Mouse (Mus musculus) heart, embryonic 15.5 days (tissue): ENCODE measurements around the gene Fggy. TPM values are rescaled to one million over a fixed set of nuclear protein-coding genes. Genes with fewer than 3 reads are reported as not detected.

Source experiments
- ATAC-seq: fragments of 200-750 bp; cut with Nextera tagmentation; replicated peaks from 2 replicates; pipeline ENCODE4 v1.8.0; 2017; ENCODE audit warnings: low read depth, moderate TSS enrichment; ENCODE audit not compliant: insufficient number of reproducible peaks, insufficient read depth, low FRiP score
- H3K27ac ChIP-seq: fragments of 300-500 bp; sonication (generic); 2 replicates; pipeline ENCODE4 v1.5.1; 2015; ENCODE audit warnings: mild to moderate bottlenecking, inconsistent platforms
- H3K27me3 ChIP-seq: fragments of 300-500 bp; sonication (generic); 2 replicates; pipeline ENCODE4 v1.6.1; 2015; ENCODE audit warnings: inconsistent platforms
- H3K36me3 ChIP-seq: fragments of 300-500 bp; sonication (generic); 2 replicates; pipeline ENCODE4 v1.6.1; 2015; ENCODE audit warnings: mild to moderate bottlenecking, inconsistent platforms
- H3K4me1 ChIP-seq: fragments of 300-500 bp; sonication (generic); replicated peaks from 2 replicates; pipeline ENCODE4 v1.6.1; 2015; ENCODE audit warnings: inconsistent platforms
- H3K4me2 ChIP-seq: fragments of 300-500 bp; sonication (generic); 2 replicates; pipeline ENCODE4 v1.6.1; 2015; ENCODE audit warnings: inconsistent platforms, mild to moderate bottlenecking, moderate library complexity
- H3K4me3 ChIP-seq: fragments of 300-500 bp; sonication (generic); 2 replicates; pipeline ENCODE4 v1.5.1; 2015; ENCODE audit warnings: mild to moderate bottlenecking, inconsistent platforms
- H3K9ac ChIP-seq: fragments of 300-500 bp; sonication (generic); 2 replicates; pipeline ENCODE4 v1.6.1; 2015; ENCODE audit warnings: mild to moderate bottlenecking, inconsistent platforms
- H3K9me3 ChIP-seq: fragments of 300-500 bp; sonication (generic); replicated peaks from 2 replicates; pipeline ENCODE4 v1.6.1; 2016; ENCODE audit warnings: inconsistent platforms
- WGBS: fragments of 180-500 bp; shearing (Covaris S2); methylation state at CpG from one replicate; pipeline ENCODE4 v1.1.7; 2015; ENCODE audit warnings: mixed read lengths; 5-methylcytosine and 5-hydroxymethylcytosine counted together
- polyA plus RNA-seq: library from polyadenylated mRNA; unstranded; fragments of >200 nt; fragmentation: Nextera tagmentation; extraction: Ambion mirVana; gene quantifications from 2 replicates; pipeline ENCODE4 v1.2.1, GENCODE M21; 2015

Gene Fggy
- polyA plus RNA-seq, 1 experiment from 2014 or later, result 4.5 TPM

GRCm38 (mm10) chr4:95556663-95557332 lies 509 bp upstream of the Fggy start:
- 34% methylated on average over 16 of the region's 16 CpGs for WGBS
- no peak for ATAC-seq
- peak overlapping the region; percentile 71 for H3K4me2 ChIP-seq

GRCm38 (mm10) chr4:95558271-95558888 lies 1.1 kb downstream of the Fggy start:
- Histone ChIP-seq H3K4me1 (peaks cover 20% of the 10 kb centered on the region), H3K36me3 (no peaks in the 10 kb centered on the region), H3K9me3 (no peaks in the 10 kb centered on the region), H3K27me3 (no peaks in the 10 kb centered on the region), H3K4me2 (peak overlapping the region; percentile 71; the same call in 1 of the 2 replicates), H3K4me3 (no peak overlapping the region), H3K9ac (no peak overlapping the region), H3K27ac (peak overlapping the region; percentile 83)
- 31% methylated on average over 4 of the region's 4 CpGs for WGBS
- ATAC-seq, result no peak

More at GRCm38 (mm10) chr4:95556663-95557332, 509 bp upstream of the Fggy start:
- no peaks in the 10 kb centered on the region for H3K27me3 ChIP-seq
- H3K27ac ChIP-seq, result peak overlapping the region; percentile 83
- no peaks in the 10 kb centered on the region for H3K36me3 ChIP-seq
- peak overlapping the region; percentile 51 for H3K4me3 ChIP-seq
- H3K9ac ChIP-seq, result peak overlapping the region; percentile 60
- peaks cover 20% of the 10 kb centered on the region for H3K4me1 ChIP-seq
- H3K9me3 ChIP-seq, result no peaks in the 10 kb centered on the region

GRCm38 (mm10) chr4:95571621-95572020 lies 14.3 kb downstream of the Fggy start:
- 75% methylated on average over 3 of the region's 3 CpGs for WGBS
- ATAC-seq, result no peak
- H3K36me3 ChIP-seq, result no peaks in the 10 kb centered on the region

GRCm38 (mm10) chr4:95573704-95574103 lies 16.4 kb downstream of the Fggy start:
- Histone ChIP-seq H3K4me1 (no peaks in the 10 kb centered on the region), H3K27me3 (no peaks in the 10 kb centered on the region), H3K9ac (no peak overlapping the region), H3K27ac (no peak overlapping the region), H3K4me2 (no peak overlapping the region), H3K36me3 (no peaks in the 10 kb centered on the region), H3K4me3 (no peak overlapping the region), H3K9me3 (no peaks in the 10 kb centered on the region)
- ATAC-seq, result no peak

More at GRCm38 (mm10) chr4:95571621-95572020, 14.3 kb downstream of the Fggy start:
- H3K27ac ChIP-seq, result no peak overlapping the region
- no peak overlapping the region for H3K4me2 ChIP-seq
- H3K4me1 ChIP-seq, result no peaks in the 10 kb centered on the region
- H3K9ac ChIP-seq, result no peak overlapping the region
- no peak overlapping the region for H3K4me3 ChIP-seq
- no peaks in the 10 kb centered on the region for H3K27me3 ChIP-seq
- no peaks in the 10 kb centered on the region for H3K9me3 ChIP-seq

GRCm38 (mm10) chr4:95575411-95575911 lies 18.2 kb downstream of the Fggy start:
- ATAC-seq, result no peak
- 75% methylated on average over 3 of the region's 3 CpGs for WGBS

GRCm38 (mm10) chr4:95579183-95579582 lies 21.9 kb downstream of the Fggy start:
- no peaks in the 10 kb centered on the region for H3K9me3 ChIP-seq
- H3K4me2 ChIP-seq, result no peak overlapping the region
- no peaks in the 10 kb centered on the region for H3K4me1 ChIP-seq
- H3K4me3 ChIP-seq, result no peak overlapping the region
- no peaks in the 10 kb centered on the region for H3K27me3 ChIP-seq
- H3K9ac ChIP-seq, result no peak overlapping the region
- no peak overlapping the region for H3K27ac ChIP-seq
- ATAC-seq, result no peak
- no peaks in the 10 kb centered on the region for H3K36me3 ChIP-seq
- 90% methylated on average over 5 of the region's 5 CpGs for WGBS

More at GRCm38 (mm10) chr4:95575411-95575911, 18.2 kb downstream of the Fggy start:
- H3K27ac ChIP-seq, result no peak overlapping the region
- H3K36me3 ChIP-seq, result no peaks in the 10 kb centered on the region
- no peaks in the 10 kb centered on the region for H3K4me1 ChIP-seq
- H3K9ac ChIP-seq, result no peak overlapping the region
- no peak overlapping the region for H3K4me2 ChIP-seq
- no peaks in the 10 kb centered on the region for H3K9me3 ChIP-seq
- H3K4me3 ChIP-seq, result no peak overlapping the region
- H3K27me3 ChIP-seq, result no peaks in the 10 kb centered on the region

GRCm38 (mm10) chr4:95584107-95584762 lies 26.9 kb downstream of the Fggy start:
- H3K36me3 ChIP-seq, result no peaks in the 10 kb centered on the region
- 80% methylated on average over 4 of the region's 4 CpGs for WGBS
- H3K4me1 ChIP-seq, result no peaks in the 10 kb centered on the region
- no peaks in the 10 kb centered on the region for H3K9me3 ChIP-seq
- no peak overlapping the region for H3K4me3 ChIP-seq
- no peak for ATAC-seq
- H3K27me3 ChIP-seq, result no peaks in the 10 kb centered on the region
- no peak overlapping the region for H3K27ac ChIP-seq
- H3K9ac ChIP-seq, result no peak overlapping the region
- H3K4me2 ChIP-seq, result no peak overlapping the region

- WGBS, result 78% methylated on average over 4 of the region's 4 CpGs
Measured at GRCm38 (mm10) chr4:95586274-95587001, 29.1 kb downstream of the Fggy start.

GRCm38 (mm10) chr4:95588722-95589283 lies 31.5 kb downstream of the Fggy start:
- Histone ChIP-seq H3K27ac (no peak overlapping the region), H3K9me3 (no peaks in the 10 kb centered on the region), H3K27me3 (no peaks in the 10 kb centered on the region), H3K36me3 (no peaks in the 10 kb centered on the region), H3K4me3 (no peak overlapping the region), H3K9ac (no peak overlapping the region), H3K4me1 (no peaks in the 10 kb centered on the region), H3K4me2 (no peak overlapping the region)
- ATAC-seq, result no peak
- WGBS, result 61% methylated on average over 2 of the region's 2 CpGs

More at GRCm38 (mm10) chr4:95586274-95587001, 29.1 kb downstream of the Fggy start:
- H3K4me3 ChIP-seq, result no peak overlapping the region
- H3K4me2 ChIP-seq, result no peak overlapping the region
- no peak overlapping the region for H3K27ac ChIP-seq
- H3K9ac ChIP-seq, result no peak overlapping the region
- H3K4me1 ChIP-seq, result no peaks in the 10 kb centered on the region
- no peaks in the 10 kb centered on the region for H3K27me3 ChIP-seq
- no peak for ATAC-seq
- no peaks in the 10 kb centered on the region for H3K9me3 ChIP-seq
- H3K36me3 ChIP-seq, result no peaks in the 10 kb centered on the region

GRCm38 (mm10) chr4:95590878-95591277 lies 33.6 kb downstream of the Fggy start:
- Histone ChIP-seq H3K4me1 (no peaks in the 10 kb centered on the region), H3K9ac (no peak overlapping the region), H3K9me3 (no peaks in the 10 kb centered on the region)

GRCm38 (mm10) chr4:95597208-95597607 lies 39.9 kb downstream of the Fggy start:
- no peak overlapping the region for H3K4me3 ChIP-seq
- H3K27me3 ChIP-seq, result no peaks in the 10 kb centered on the region
- no peak for ATAC-seq
- no peaks in the 10 kb centered on the region for H3K4me1 ChIP-seq
- H3K27ac ChIP-seq, result no peak overlapping the region
- H3K4me2 ChIP-seq, result no peak overlapping the region
- no peak overlapping the region for H3K9ac ChIP-seq
- no peaks in the 10 kb centered on the region for H3K9me3 ChIP-seq
- no peaks in the 10 kb centered on the region for H3K36me3 ChIP-seq
- WGBS, result 47% methylated on average over 6 of the region's 6 CpGs

More at GRCm38 (mm10) chr4:95590878-95591277, 33.6 kb downstream of the Fggy start:
- 82% methylated on average over 3 of the region's 3 CpGs for WGBS
- ATAC-seq, result no peak
- no peak overlapping the region for H3K4me2 ChIP-seq
- H3K27me3 ChIP-seq, result no peaks in the 10 kb centered on the region
- H3K27ac ChIP-seq, result no peak overlapping the region
- no peaks in the 10 kb centered on the region for H3K36me3 ChIP-seq
- H3K4me3 ChIP-seq, result no peak overlapping the region
